Mouse (Mus musculus) MEL (cell line): ENCODE results near the gene Olfr49. TPM values are rescaled to one million over a fixed set of nuclear protein-coding genes. Genes with fewer than 3 reads are reported as not detected.

Experiments used
- DNase-seq: peaks from one replicate; pipeline ENCODE4 v3.0.0; 2011; ENCODE audit warnings: low read depth, low spot score
- H3K27ac ChIP-seq: 2 replicates; pipeline ENCODE4 v1.5.1; 2012; ENCODE audit warnings: low read depth, mild to moderate bottlenecking, control low read depth, low read length, moderate library complexity; ENCODE audit not compliant: control insufficient read depth
- H3K27me3 ChIP-seq, 2 experiments: fragments of 150-350 bp in 1 of 2; sonication (generic) in 1 of 2; 2 replicates each; pipeline ENCODE4 v1.6.1; 2012; ENCODE audit warnings: low read length in 2 of 2, mild to moderate bottlenecking in 2 of 2, improper control_type of control experiment in 1 of 2, moderate library complexity in 1 of 2; ENCODE audit not compliant: insufficient read depth in 2 of 2, control insufficient read depth in 1 of 2
- H3K36me3 ChIP-seq, 2 experiments: 2 replicates each; pipeline ENCODE4 v1.6.1; 2012 to 2014; ENCODE audit warnings: low read length in 2 of 2, improper control_type of control experiment in 1 of 2, inconsistent platforms in 1 of 2, mild to moderate bottlenecking in 1 of 2; ENCODE audit not compliant: insufficient read depth in 2 of 2, control insufficient read depth in 1 of 2
- H3K4me1 ChIP-seq, 2 experiments: fragments of 150-350 bp in 1 of 2; sonication (generic) in 1 of 2; 2 replicates each; pipeline ENCODE4 v1.6.1; 2012; ENCODE audit warnings: low read length in 2 of 2, improper control_type of control experiment in 1 of 2, mild to moderate bottlenecking in 1 of 2; ENCODE audit not compliant: insufficient read depth in 2 of 2, control insufficient read depth in 1 of 2
- H3K4me3 ChIP-seq, 2 experiments: fragments of 150-350 bp in 1 of 2; sonication (generic) in 1 of 2; 2 replicates each; pipeline ENCODE4 v1.5.1; 2012; ENCODE audit warnings: low read depth in 2 of 2, low read length in 2 of 2, mild to moderate bottlenecking in 2 of 2, moderate library complexity in 2 of 2, control low read depth in 1 of 2, improper control_type of control experiment in 1 of 2; ENCODE audit not compliant: control insufficient read depth in 1 of 2, insufficient read depth in 1 of 2
- H3K79me2 ChIP-seq: 2 replicates; pipeline ENCODE4 v1.6.1; 2012; ENCODE audit warnings: mild to moderate bottlenecking, low read length, moderate library complexity; ENCODE audit not compliant: control insufficient read depth, poor library complexity, insufficient read depth
- H3K9ac ChIP-seq: 2 replicates; pipeline ENCODE4 v1.6.1; 2012; ENCODE audit warnings: low read depth, mild to moderate bottlenecking, control low read depth, low read length, moderate library complexity; ENCODE audit not compliant: control insufficient read depth, poor library complexity, severe bottlenecking
- H3K9me3 ChIP-seq: fragments of 150-350 bp; sonication (generic); replicated peaks from 2 replicates; pipeline ENCODE4 v1.6.1; 2012; ENCODE audit warnings: mild to moderate bottlenecking, low read length, improper control_type of control experiment, moderate library complexity; ENCODE audit not compliant: insufficient read depth
- ETS1 ChIP-seq: IDR thresholded peaks from 2 replicates; pipeline ENCODE4 v1.6.1; 2012; ENCODE audit warnings: low read depth, mild to moderate bottlenecking, inconsistent platforms, low read length, improper control_type of control experiment, moderate library complexity
- GABPA ChIP-seq: IDR thresholded peaks from 2 replicates; pipeline ENCODE4 v1.6.1; 2012; ENCODE audit warnings: low read depth, mild to moderate bottlenecking, inconsistent platforms, low read length, improper control_type of control experiment, moderate library complexity
- KAT2A ChIP-seq: conservative IDR thresholded peaks from 2 replicates; pipeline ENCODE4 v1.6.1; 2012; ENCODE audit warnings: low read depth, low read length, improper control_type of control experiment, inconsistent platforms
- MAFK ChIP-seq: IDR thresholded peaks from 2 replicates; pipeline ENCODE4 v1.6.1; 2011; ENCODE audit warnings: low read depth, mild to moderate bottlenecking, low read length, improper control_type of control experiment, borderline replicate concordance
- MAZ ChIP-seq: IDR thresholded peaks from 2 replicates; pipeline ENCODE4 v1.6.1; 2012; ENCODE audit warnings: low read depth, mild to moderate bottlenecking, inconsistent platforms, low read length, improper control_type of control experiment
- MXI1 ChIP-seq: IDR thresholded peaks from 2 replicates; pipeline ENCODE4 v1.6.1; 2011; ENCODE audit warnings: mild to moderate bottlenecking, low read depth, low read length, improper control_type of control experiment
- NRF1 ChIP-seq: IDR thresholded peaks from 2 replicates; pipeline ENCODE4 v1.6.1; 2014; ENCODE audit warnings: low read depth, mild to moderate bottlenecking, inconsistent platforms, low read length, improper control_type of control experiment, moderate library complexity; ENCODE audit not compliant: poor library complexity, insufficient read depth, severe bottlenecking
- RAD21 ChIP-seq: IDR thresholded peaks from 2 replicates; pipeline ENCODE4 v1.6.1; 2011; ENCODE audit warnings: mild to moderate bottlenecking, low read depth, low read length, improper control_type of control experiment
- RCOR1 ChIP-seq: IDR thresholded peaks from 2 replicates; pipeline ENCODE4 v1.6.1; 2012; ENCODE audit warnings: low read depth, mild to moderate bottlenecking, inconsistent platforms, low read length, improper control_type of control experiment
- SIN3A ChIP-seq: IDR thresholded peaks from 2 replicates; pipeline ENCODE4 v1.6.1; 2012; ENCODE audit warnings: low read length, improper control_type of control experiment, inconsistent platforms
- SMC3 ChIP-seq: IDR thresholded peaks from 2 replicates; pipeline ENCODE4 v1.6.1; 2011; ENCODE audit warnings: low read depth, low read length, improper control_type of control experiment
- ZMIZ1 ChIP-seq: IDR thresholded peaks from 2 replicates; pipeline ENCODE4 v1.6.1; 2012; ENCODE audit warnings: low read depth, mild to moderate bottlenecking, inconsistent platforms, low read length, improper control_type of control experiment, moderate library complexity
- polyA plus RNA-seq, 2 experiments: library from polyadenylated mRNA; stranded (reverse) in 1 of 2; unstranded in 1 of 2; fragments of >175 nt in 1 of 2; fragments of >200 nt in 1 of 2; gene quantifications; 2 replicates each; pipeline versions ENCODE4 v1.2.1 to v1.2.4; 2012; ENCODE audit warnings: low replicate concordance in 2 of 2, low read depth in 1 of 2; ENCODE audit not compliant: insufficient read length in 2 of 2, insufficient read depth in 1 of 2, missing spikeins in 1 of 2
- total RNA-seq: library from RNA; depleted of rRNA; stranded (reverse); fragments of 300-350 nt; gene quantifications from 2 replicates; pipeline ENCODE4 v1.2.3, GENCODE M21; 2012

Olfr49 gene
- total and polyA plus RNA-seq, 3 experiments = not detected

- Histone ChIP-seq H3K27ac (peak overlapping the region; percentile 0; the same call in 1 of the 2 replicates), H3K4me3 (0 out of 4 replicates have a peak overlapping the region, but pooled peaks of 1 of the 2 experiments have one; percentile 41), H3K9me3 (no peaks in the 10 kb centered on the region)
- no peak for DNase-seq
- TF ChIP-seq GABPA = no peak
- TF ChIP-seq ETS1 = no peak
- no peak for TF ChIP-seq MXI1
- no peak for TF ChIP-seq RAD21
- TF ChIP-seq MAFK = 0 out of 2 replicates have a peak, but pooled peaks have one; percentile 15
- TF ChIP-seq ZMIZ1 = no peak
- TF ChIP-seq, all 39 proteins: peak for 1
- Histone ChIP-seq H3K9ac (no peak overlapping the region; the same call in 1 of the 2 replicates), H3K36me3 (peaks cover 0 to 1% of the 10 kb centered on the region in 2 experiments; a peak in 1 of 4 replicates), H3K79me2 (no peaks in the 10 kb centered on the region), H3K27me3 (no peaks in the 10 kb centered on the region), H3K4me1 (peaks cover 0 to 5% of the 10 kb centered on the region in 2 experiments; a peak in 2 of 4 replicates)
These were observed 51.1 kb downstream of the Olfr49 start for GRCm38 (mm10) chr14:54233559-54234143.

- peak; percentile 45; the same call in 1 of the 2 replicates for TF ChIP-seq SIN3A
- no peak for TF ChIP-seq NRF1
- TF ChIP-seq MXI1 = peak; percentile 46; the same call in 1 of the 2 replicates
- no peak for TF ChIP-seq GABPA
- TF ChIP-seq SMC3 = peak; percentile 19; the same call in 1 of the 2 replicates
- TF ChIP-seq MAFK = no peak
- TF ChIP-seq ETS1 = 0 out of 2 replicates have a peak, but pooled peaks have one; percentile 28
- TF ChIP-seq MAZ = 0 out of 2 replicates have a peak, but pooled peaks have one; percentile 36
- TF ChIP-seq RCOR1 = peak; percentile 79
- no peak for TF ChIP-seq RAD21
- TF ChIP-seq KAT2A = 0 out of 2 replicates have a peak, but pooled peaks have one; percentile 20
- H3K4me1 ChIP-seq = peaks cover 0 to 5% of the 10 kb centered on the region in 2 experiments; a peak in 2 of 4 replicates
- peaks cover 0 to 1% of the 10 kb centered on the region in 2 experiments; a peak in 1 of 4 replicates for H3K36me3 ChIP-seq
- DNase-seq = peak; percentile 71
- H3K27me3 ChIP-seq = no peaks in the 10 kb centered on the region
- peak overlapping the region; percentile 13 to 41; a peak in 2 of 4 replicates for H3K4me3 ChIP-seq
- no peaks in the 10 kb centered on the region for H3K9me3 ChIP-seq
- peak overlapping the region; percentile 7; the same call in 1 of the 2 replicates for H3K27ac ChIP-seq
- H3K9ac ChIP-seq = no peak overlapping the region; the same call in 1 of the 2 replicates
- no peaks in the 10 kb centered on the region for H3K79me2 ChIP-seq
These were observed 51.8 kb downstream of the Olfr49 start for GRCm38 (mm10) chr14:54232811-54233558.
